Mouse (Mus musculus) hindbrain, embryonic 13.5 days (tissue): ENCODE measurements around the gene Pou2af1. TPM values are rescaled to one million over a fixed set of nuclear protein-coding genes. Genes with fewer than 3 reads are reported as not detected.

Source experiments
- ATAC-seq: fragments of 200-750 bp; cut with Nextera tagmentation; 2 replicates; pipeline ENCODE4 v1.8.0; 2017; ENCODE audit warnings: moderate TSS enrichment; ENCODE audit not compliant: low FRiP score
- H3K27ac ChIP-seq: fragments of 300-500 bp; sonication (generic); 2 replicates; pipeline ENCODE4 v1.5.1; 2015; ENCODE audit warnings: inconsistent platforms, mild to moderate bottlenecking, moderate library complexity
- H3K27me3 ChIP-seq: fragments of 300-500 bp; sonication (generic); 2 replicates; pipeline ENCODE4 v1.6.1; 2015; ENCODE audit warnings: mild to moderate bottlenecking, inconsistent platforms
- H3K36me3 ChIP-seq: fragments of 300-500 bp; sonication (generic); 2 replicates; pipeline ENCODE4 v1.6.1; 2015; ENCODE audit warnings: mild to moderate bottlenecking, inconsistent platforms
- H3K4me1 ChIP-seq: fragments of 300-500 bp; sonication (generic); replicated peaks from 2 replicates; pipeline ENCODE4 v1.6.1; 2015; ENCODE audit warnings: inconsistent platforms
- H3K4me2 ChIP-seq: fragments of 300-500 bp; sonication (generic); 2 replicates; pipeline ENCODE4 v1.6.1; 2015; ENCODE audit warnings: inconsistent platforms, mild to moderate bottlenecking, moderate library complexity
- H3K4me3 ChIP-seq: fragments of 300-500 bp; sonication (generic); 2 replicates; pipeline ENCODE4 v1.5.1; 2015; ENCODE audit warnings: mild to moderate bottlenecking, inconsistent platforms
- H3K9ac ChIP-seq: fragments of 300-500 bp; sonication (generic); 2 replicates; pipeline ENCODE4 v1.6.1; 2015; ENCODE audit warnings: mild to moderate bottlenecking, inconsistent platforms
- H3K9me3 ChIP-seq: fragments of 300-500 bp; sonication (generic); 2 replicates; pipeline ENCODE4 v1.6.1; 2016; ENCODE audit warnings: inconsistent platforms
- WGBS: fragments of 180-500 bp; shearing (Covaris S2); methylation state at CpG from one replicate; pipeline ENCODE4 v1.1.7; 2015; 5-methylcytosine and 5-hydroxymethylcytosine counted together
- polyA plus RNA-seq: library from polyadenylated mRNA; unstranded; fragments of >200 nt; fragmentation: Nextera tagmentation; extraction: Ambion mirVana; gene quantifications from 2 replicates; pipeline ENCODE4 v1.2.1, GENCODE M21; 2015

Pou2af1 gene
- polyA plus RNA-seq, result 0.17 TPM in 1 of 2 replicates, not detected in the other

DNA sequence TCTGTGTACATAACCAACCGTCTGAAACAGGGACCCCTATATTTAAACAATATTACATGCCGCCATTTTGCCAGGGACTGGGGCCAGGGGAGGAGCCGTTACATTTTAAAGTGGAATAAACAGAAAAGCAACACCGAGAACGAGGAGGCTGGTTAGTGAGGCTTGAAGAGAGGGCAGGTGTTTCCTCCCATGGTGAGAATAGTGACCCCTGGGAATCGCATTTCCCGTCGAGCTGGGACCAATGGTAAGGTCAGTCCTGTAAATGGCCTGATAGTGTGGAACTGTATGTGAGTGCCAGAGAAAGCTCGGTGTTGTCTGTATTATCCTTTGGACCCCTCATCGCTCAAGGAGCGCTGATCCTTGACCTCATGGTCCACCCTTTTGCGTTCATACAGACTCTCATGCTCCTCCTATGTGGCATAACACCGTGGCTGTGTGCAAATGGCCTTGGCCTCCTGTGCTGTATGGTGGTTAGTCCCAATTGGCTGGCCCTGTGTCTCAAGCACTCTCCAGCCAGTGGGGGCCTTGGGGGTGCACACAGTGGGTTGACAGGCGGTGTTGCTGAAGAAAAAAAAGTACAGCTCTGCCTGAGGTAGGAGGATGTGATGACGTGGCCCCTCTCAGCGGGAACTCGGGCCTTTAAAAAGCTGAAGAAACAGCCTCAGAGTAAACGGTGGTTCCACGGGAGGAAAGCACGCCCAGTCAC is at the start of gene Pou2af1:
Gene Pou2af1, plus strand, starts transcription at position 686 of the 706 bp plus-strand sequence.
- Histone ChIP-seq H3K4me3 (no peak within 1 kb of the TSS), H3K4me1 (no peaks in the 10 kb centered on the region), H3K36me3 (no peaks in the 10 kb centered on the region), H3K9ac (no peak within 1 kb of the TSS), H3K4me2 (no peak within 1 kb of the TSS), H3K27me3 (no peaks in the 10 kb centered on the region), H3K9me3 (no peaks in the 10 kb centered on the region), H3K27ac (no peak within 1 kb of the TSS)
- 83% methylated on average over 20 of the region's 20 CpGs for WGBS
- ATAC-seq, result no peak

DNA sequence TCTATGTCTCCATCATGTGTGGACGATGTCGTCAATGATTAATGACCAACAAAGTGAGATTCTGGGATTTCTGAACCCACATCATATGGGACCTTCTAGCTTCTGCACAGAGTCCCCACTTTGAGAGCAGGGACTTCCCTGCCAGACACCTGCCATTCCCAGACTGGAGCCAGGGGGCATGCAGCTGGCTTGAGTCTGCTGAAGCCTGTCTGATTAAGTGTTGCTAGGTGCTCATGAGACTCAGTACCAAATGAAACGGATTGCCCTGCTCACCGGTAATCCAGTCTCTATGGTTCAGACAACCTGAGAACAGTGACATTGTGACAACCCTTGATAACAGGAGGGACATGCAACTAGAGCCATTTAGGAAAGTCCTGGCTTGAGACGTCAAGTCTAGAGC is 49.5 kb upstream of the Pou2af1 start:
- WGBS, result 83% methylated on average over 5 of the region's 5 CpGs

DNA sequence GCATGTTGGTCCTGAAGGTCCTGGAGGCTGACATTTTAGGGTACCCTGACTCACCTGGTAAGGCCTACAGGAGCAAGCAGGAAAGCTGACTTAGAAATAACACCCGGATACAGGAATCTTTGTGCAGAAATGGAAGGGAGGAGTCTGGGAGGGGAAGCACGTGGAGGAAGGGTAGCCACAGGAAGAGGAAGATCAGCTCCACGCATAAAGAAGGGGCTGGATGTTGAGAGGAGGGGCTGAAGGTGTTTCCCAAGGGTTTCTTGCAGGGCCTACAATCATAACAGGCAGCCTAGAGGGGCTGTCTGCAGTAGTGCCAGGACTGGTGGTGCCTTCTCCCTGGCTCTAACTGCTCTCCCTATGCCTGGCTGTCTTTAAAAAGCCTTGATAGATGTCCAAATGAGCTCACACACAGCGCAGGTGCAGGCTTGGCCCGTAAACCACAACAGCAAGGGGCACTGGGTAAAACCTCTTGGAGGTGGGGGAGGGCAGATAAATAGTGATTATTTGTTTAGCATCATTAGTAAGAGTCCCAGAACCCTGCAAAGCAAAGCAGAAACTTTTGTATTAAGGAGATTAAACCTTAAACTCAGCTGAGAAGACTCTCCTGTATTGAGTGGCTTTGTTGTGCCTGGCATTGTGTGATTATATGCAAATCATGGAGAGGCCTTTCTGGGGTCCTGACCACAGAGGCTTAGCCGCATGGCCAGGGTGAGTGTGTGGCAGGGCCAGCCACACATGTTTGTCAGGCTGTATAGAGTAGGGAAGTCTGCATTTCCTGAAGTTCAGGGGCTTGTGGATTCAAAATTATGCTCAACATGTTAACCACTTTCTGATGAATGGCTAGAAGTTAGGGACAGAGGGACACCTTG is 48.0 kb upstream of the Pou2af1 start, which contains the start of gene Gm32742:
Gene Gm32742, minus strand, starts transcription at position 206 of the 869 bp plus-strand sequence.
- H3K36me3 ChIP-seq, result no peaks in the 10 kb centered on the region
- H3K27ac ChIP-seq, result no peak within 1 kb of the TSS
- WGBS, result 50% methylated on average over 6 of the region's 6 CpGs
- no peak within 1 kb of the TSS for H3K9ac ChIP-seq
- H3K4me1 ChIP-seq, result no peaks in the 10 kb centered on the region
- no peak within 1 kb of the TSS for H3K4me3 ChIP-seq
- H3K4me2 ChIP-seq, result no peak within 1 kb of the TSS
- H3K9me3 ChIP-seq, result no peaks in the 10 kb centered on the region
- no peak for ATAC-seq
- peaks cover 8% of the 10 kb centered on the region for H3K27me3 ChIP-seq

More for the DNA sequence above, 49.5 kb upstream of the Pou2af1 start:
- H3K4me2 ChIP-seq, result no peak overlapping the region
- H3K4me1 ChIP-seq, result no peaks in the 10 kb centered on the region
- ATAC-seq, result no peak
- no peak overlapping the region for H3K27ac ChIP-seq
- H3K9ac ChIP-seq, result no peak overlapping the region
- no peaks in the 10 kb centered on the region for H3K9me3 ChIP-seq
- H3K27me3 ChIP-seq, result peaks cover 17% of the 10 kb centered on the region
- H3K36me3 ChIP-seq, result no peaks in the 10 kb centered on the region
- no peak overlapping the region for H3K4me3 ChIP-seq

DNA sequence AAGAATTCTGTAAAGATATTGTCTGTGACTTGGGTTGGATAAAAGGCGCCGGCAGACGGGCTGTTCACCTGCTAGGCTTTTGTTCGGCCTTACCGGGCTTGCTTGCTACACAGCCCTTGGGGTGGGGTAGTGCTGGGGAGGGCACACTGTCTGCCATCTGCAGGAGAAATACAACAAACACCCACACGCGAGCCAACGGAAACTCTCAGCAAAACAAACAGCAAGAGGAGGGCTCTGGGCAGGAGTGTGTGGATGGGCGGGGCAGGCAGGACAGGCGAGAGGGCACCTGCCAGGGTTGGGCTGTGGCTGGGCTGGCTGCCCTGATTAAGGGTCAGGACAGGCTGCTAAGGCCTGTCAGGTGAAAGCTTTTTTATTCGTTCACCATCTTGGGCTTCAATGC is 45.6 kb upstream of the Pou2af1 start:
- Histone ChIP-seq H3K36me3 (no peaks in the 10 kb centered on the region), H3K27me3 (no peaks in the 10 kb centered on the region), H3K27ac (no peak overlapping the region), H3K9ac (no peak overlapping the region), H3K4me3 (no peak overlapping the region), H3K4me2 (no peak overlapping the region), H3K4me1 (no peaks in the 10 kb centered on the region), H3K9me3 (no peaks in the 10 kb centered on the region)
- WGBS, result 66% methylated on average over 11 of the region's 11 CpGs
- no peak for ATAC-seq

DNA sequence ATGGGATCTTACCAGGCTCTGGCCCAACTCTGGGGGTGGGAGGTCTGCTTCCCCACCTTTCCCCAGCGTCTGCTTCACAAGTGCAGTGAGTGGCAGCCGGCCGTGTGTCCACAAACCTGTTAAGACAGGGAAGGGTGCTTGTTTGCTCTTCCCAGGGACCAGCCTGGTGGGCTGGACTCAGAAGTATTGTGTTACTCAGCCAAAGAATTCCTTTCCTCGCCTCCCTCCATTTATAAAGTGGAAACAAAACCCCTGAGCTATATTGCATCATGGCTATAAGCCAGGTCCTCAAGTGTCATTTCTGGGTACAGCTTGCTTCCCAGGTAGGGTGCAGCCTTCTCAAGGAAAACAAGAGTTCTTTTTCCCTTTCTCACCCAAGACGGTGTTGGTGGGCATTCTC is 44.8 kb upstream of the Pou2af1 start:
- H3K4me1 ChIP-seq, result no peaks in the 10 kb centered on the region
- no peaks in the 10 kb centered on the region for H3K9me3 ChIP-seq
- no peaks in the 10 kb centered on the region for H3K27me3 ChIP-seq
- 72% methylated on average over 5 of the region's 5 CpGs for WGBS
- no peak overlapping the region for H3K27ac ChIP-seq
- H3K4me3 ChIP-seq, result no peak overlapping the region
- ATAC-seq, result no peak
- no peaks in the 10 kb centered on the region for H3K36me3 ChIP-seq
- no peak overlapping the region for H3K4me2 ChIP-seq
- H3K9ac ChIP-seq, result no peak overlapping the region

DNA sequence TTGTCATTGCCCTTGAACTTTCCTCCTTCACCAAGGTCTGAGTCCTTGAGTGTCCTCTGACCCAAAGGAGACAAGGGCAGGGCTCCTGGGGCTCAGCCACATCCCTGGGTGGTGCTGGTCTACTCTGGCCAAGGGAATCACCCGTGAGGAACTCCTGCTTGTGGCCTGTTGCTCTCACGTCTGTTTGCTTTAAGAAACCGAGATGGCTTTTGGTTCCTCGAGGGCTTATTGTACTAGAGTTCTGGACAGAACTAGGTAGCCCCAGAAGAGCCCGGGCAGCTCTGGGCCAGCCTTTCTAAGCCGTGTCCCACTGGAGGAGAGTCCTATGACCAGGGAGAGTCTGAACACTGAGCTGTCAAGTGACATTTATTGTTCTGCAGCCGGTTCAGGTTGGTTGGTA is 44.4 kb upstream of the Pou2af1 start:
- 92% methylated on average over 7 of the region's 7 CpGs for WGBS
- no peaks in the 10 kb centered on the region for H3K36me3 ChIP-seq
- no peaks in the 10 kb centered on the region for H3K9me3 ChIP-seq
- no peak overlapping the region for H3K9ac ChIP-seq
- H3K4me2 ChIP-seq, result no peak overlapping the region
- no peak for ATAC-seq
- no peak overlapping the region for H3K27ac ChIP-seq
- H3K27me3 ChIP-seq, result no peaks in the 10 kb centered on the region
- no peaks in the 10 kb centered on the region for H3K4me1 ChIP-seq
- no peak overlapping the region for H3K4me3 ChIP-seq

DNA sequence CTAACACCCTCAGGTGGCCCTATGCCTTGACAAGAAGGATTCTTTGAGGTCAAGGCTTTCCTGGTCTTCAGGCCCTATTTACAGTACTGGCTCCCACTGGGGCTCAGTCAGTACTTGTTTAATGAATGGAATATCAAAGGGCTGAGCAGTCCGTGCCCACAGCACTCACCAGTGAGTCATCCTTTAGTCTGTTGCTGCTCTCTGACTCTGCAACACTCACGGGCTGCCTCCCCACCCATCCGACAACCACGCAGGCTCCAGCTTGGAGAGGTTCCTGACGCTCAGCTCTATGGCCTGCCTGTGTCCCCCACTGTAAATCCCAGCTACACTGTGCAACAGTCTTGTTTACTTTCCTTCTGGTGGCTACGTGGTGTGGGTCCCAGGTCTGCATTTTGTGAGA is 43.2 kb upstream of the Pou2af1 start:
- H3K27me3 ChIP-seq, result no peaks in the 10 kb centered on the region
- no peaks in the 10 kb centered on the region for H3K36me3 ChIP-seq
- no peak for ATAC-seq
- WGBS, result 70% methylated on average over 6 of the region's 6 CpGs
- no peaks in the 10 kb centered on the region for H3K4me1 ChIP-seq
- H3K4me2 ChIP-seq, result no peak overlapping the region
- H3K9me3 ChIP-seq, result no peaks in the 10 kb centered on the region
- H3K27ac ChIP-seq, result no peak overlapping the region
- no peak overlapping the region for H3K4me3 ChIP-seq
- no peak overlapping the region for H3K9ac ChIP-seq

DNA sequence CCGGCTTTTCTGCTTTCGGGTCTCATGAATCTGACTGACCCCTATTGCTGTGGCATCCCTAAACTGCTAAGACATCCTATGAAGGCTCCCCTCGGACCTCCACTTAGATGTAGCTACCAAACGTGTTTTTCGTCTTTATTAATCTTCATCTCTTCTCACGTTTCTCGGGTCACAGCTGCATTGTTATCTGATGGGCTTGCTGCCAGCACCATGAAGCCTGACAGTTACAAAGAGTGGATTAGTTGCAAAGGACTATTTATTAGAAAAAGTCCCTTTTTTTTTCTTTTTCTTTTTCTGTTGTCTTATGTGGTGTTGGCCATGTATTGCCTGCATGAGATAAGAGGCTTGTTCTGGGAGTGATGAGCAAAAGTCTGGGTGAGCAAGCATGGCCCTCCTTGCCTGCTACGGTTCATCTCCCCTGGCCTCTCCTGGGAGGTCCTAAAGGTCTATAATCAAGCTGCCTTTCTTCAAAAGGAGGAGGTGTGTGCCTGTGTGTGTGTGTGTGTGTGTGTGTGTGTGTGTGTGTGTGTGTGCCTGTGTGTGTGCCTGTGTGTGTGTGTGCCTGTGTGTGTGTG is 38.5 kb upstream of the Pou2af1 start:
- Histone ChIP-seq H3K4me1 (no peaks in the 10 kb centered on the region), H3K27me3 (no peaks in the 10 kb centered on the region), H3K27ac (no peak overlapping the region), H3K9ac (no peak overlapping the region), H3K9me3 (no peaks in the 10 kb centered on the region), H3K36me3 (no peaks in the 10 kb centered on the region), H3K4me2 (no peak overlapping the region), H3K4me3 (no peak overlapping the region)
- 68% methylated on average over 8 of the region's 8 CpGs for WGBS
- ATAC-seq, result no peak

DNA sequence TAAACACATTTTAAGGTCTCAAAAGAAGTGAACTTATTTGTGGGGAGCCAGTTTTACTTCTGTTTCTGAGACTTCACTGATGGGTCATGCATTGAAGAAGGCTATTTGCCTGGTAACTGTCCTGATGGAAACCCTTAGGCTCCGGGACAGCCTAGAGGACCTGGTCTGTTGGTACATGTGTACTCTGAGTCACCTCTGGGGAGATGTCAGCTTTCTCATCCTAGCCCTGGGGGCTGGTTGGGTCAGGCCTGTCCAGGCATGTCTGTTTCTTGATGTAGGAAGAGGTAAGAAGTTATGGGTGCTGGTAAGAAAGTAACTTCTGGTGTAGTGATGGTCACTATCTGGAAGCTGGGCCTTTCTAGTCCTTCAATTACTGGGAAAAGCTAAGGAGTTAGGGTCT is 37.8 kb upstream of the Pou2af1 start:
- Histone ChIP-seq H3K27me3 (no peaks in the 10 kb centered on the region), H3K9me3 (no peaks in the 10 kb centered on the region), H3K36me3 (no peaks in the 10 kb centered on the region), H3K4me2 (no peak overlapping the region), H3K4me3 (no peak overlapping the region), H3K9ac (no peak overlapping the region), H3K27ac (no peak overlapping the region), H3K4me1 (no peaks in the 10 kb centered on the region)
- WGBS, result 90% methylated on average over 1 of the region's 1 CpGs
- ATAC-seq, result no peak

DNA sequence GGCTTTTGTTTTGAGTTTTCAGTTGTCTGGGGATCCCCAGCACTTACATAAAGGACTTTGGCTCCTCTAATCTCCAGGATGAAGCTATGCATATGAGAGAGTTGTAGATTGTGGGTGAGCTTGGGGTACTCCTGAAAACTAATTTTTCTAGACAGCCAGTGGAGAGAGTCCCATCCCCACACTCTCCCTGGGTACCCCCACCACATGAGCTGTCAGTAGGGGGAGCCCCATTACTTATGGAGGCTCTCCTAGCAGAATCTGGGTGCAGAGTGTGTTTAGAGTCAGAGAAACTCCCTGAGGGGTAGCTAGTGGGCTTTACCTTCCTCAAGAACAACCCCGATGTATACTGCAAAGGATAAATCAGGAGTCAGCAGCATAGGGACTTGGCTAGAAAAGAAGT is 35.2 kb upstream of the Pou2af1 start:
- WGBS, result 94% methylated on average over 1 of the region's 1 CpGs

DNA sequence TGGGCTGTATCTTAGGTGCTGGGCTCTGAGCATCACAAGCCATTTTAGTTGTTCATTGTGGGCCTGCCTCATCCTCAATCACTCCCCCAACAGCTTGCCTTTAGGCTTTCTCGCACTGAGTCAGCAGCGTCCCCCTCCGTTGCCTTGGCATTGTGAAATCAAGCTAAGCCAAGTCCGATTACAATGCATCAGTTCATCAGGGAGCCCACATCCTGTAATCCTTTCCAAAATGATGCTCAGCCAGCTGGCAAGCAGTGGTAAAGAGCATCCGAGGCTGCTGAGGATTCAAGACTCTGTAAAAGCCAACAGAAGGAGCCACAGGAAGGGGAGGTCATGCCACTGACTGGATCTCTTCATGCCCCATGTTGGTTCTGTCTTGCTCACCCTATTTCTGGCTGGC is 32.9 kb upstream of the Pou2af1 start:
- 65% methylated on average over 5 of the region's 5 CpGs for WGBS
- Histone ChIP-seq H3K27me3 (0 out of 2 replicates have a peak, but pooled peaks cover 5% of the 10 kb centered on the region), H3K27ac (no peak overlapping the region), H3K4me1 (no peaks in the 10 kb centered on the region), H3K4me3 (no peak overlapping the region), H3K9me3 (no peaks in the 10 kb centered on the region), H3K4me2 (no peak overlapping the region), H3K36me3 (no peaks in the 10 kb centered on the region), H3K9ac (no peak overlapping the region)
- no peak for ATAC-seq

More for the DNA sequence above, 35.2 kb upstream of the Pou2af1 start:
- no peaks in the 10 kb centered on the region for H3K27me3 ChIP-seq
- ATAC-seq, result no peak
- no peak overlapping the region for H3K4me2 ChIP-seq
- H3K9ac ChIP-seq, result no peak overlapping the region
- H3K4me1 ChIP-seq, result no peaks in the 10 kb centered on the region
- H3K9me3 ChIP-seq, result no peaks in the 10 kb centered on the region
- H3K27ac ChIP-seq, result no peak overlapping the region
- no peaks in the 10 kb centered on the region for H3K36me3 ChIP-seq
- no peak overlapping the region for H3K4me3 ChIP-seq
